Mouse (Mus musculus) adrenal gland, postnatal 4 days (tissue): ENCODE data around the gene Mfn1. TPM values are rescaled to one million over a fixed set of nuclear protein-coding genes. Genes with fewer than 3 reads are reported as not detected.

Source experiments
- DNase-seq, 2 experiments: peaks; one replicate each; pipeline ENCODE4 v3.0.0; 2021 to 2022; ENCODE audit warnings: low spot score in 2 of 2, mixed read lengths in 2 of 2
- long read RNA-seq, 2 experiments: library from polyadenylated mRNA; stranded (forward); transcript quantifications; one replicate each; pipeline ENCODE4 v2.0.0; 2021
- total RNA-seq, 2 experiments: library from RNA; stranded (reverse); gene quantifications; 2 replicates each; pipeline ENCODE4 v1.2.3; 2021

The Mfn1 gene
- total RNA-seq = 10 to 100 TPM; 61.0 to 62.5 TPM
- long read RNA-seq, experiment 1, full-length matches to known transcripts = 14 of 16 reads
- long read RNA-seq, experiment 1, partial matches to known transcripts = 0 of 16 reads
- long read RNA-seq, experiment 1, other reads (novel, unspliced or antisense) = 2 of 16 reads
- long read RNA-seq, experiment 2, full-length matches to known transcripts = 19 of 33 reads
- long read RNA-seq, experiment 2, partial matches to known transcripts = 8 of 33 reads
- long read RNA-seq, experiment 2, other reads (novel, unspliced or antisense) = 6 of 33 reads

DNA sequence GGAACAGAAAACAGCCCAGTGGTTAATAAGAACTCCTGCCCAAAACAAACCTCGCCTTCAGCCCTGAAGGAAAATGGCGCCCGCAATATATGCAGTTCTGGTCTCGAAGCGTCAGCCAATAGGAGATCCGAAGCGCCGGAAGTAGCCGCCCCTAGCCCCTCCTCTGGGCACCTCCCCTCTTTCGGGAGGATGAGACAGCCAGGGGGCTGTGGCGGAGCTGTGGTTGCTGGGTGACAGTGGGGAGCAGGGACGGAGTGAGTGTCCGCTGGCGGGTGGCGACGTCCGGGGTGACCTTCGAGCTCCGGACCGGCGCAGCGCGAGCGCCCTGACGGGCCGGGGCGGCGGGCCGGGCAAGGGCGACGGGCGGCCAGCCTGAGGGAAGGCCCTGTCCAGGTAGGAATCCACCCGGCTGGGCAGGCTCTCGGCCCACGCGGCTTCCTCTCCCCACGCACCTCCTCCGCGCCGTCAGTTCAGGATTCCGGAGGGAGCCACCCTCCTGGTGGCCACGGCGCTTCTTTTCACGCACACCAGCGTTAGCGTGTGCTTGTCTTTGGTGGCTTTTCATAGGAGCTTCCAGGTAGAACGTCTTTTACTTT is at the start of gene Mfn1:
Gene Mfn1 (plus strand): TSS at position 163 of the 596 bp plus-strand sequence.
- DNase-seq = peak; percentile 71 to 91

DNA sequence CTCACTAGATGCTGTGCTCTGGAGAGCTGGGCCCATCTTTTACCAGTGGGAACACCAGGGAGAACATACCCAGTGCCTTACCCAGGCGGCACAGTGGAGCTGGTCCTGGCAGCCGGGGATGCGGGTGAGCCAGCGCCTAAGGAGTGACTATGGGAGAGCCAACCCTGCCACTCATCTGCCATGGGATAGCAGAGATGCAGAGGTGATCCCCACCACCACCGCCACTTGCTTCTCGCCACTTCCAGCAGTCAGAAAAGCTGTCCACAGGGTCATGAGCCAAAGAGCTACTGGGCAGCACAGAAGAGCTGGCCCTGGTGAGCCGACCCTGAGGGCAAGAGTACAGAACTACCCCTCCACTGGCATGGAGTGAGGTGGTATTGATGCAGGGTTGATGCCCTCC is 49.3 kb upstream of the Mfn1 start:
- DNase-seq = no peak

DNA sequence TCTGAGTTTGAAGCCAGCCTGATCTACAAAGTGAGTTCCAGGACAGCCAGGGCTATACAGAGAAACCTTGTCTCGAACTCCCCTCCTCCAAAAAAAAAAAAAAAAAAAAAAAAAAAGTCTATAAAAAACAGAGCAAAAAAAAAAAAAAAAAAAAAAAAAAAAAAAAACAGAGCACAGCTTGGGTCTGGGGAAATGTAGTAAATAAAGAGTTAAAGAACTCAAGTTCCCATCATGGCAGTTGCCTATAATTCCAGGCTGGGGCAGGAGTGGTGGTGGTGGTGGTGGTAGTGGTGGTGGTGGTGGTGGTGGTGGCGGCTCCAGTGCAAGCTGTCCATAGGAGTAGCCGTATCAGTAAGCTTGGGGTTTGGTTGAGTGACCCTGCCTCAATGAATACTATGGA is 46.2 kb upstream of the Mfn1 start:
- DNase-seq = no peak

DNA sequence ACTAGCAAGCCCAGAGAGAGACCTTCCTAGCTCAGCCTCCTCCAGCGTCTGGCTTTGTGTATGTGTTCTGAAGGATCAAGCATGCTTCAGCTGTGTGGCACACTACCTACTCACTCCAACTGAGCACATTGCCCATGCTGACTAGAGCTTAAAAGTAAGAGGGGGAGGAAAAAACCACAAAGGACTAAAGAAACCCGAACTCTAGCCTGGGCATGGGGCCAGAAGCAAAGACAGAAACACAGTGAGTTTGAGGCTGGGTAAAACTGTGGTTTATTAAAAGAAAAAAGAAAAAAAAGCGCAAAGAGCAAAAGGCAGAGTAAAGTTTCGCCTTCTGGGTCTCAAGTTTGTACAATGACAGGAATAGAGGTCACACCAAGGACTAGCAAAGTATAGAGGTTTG is 42.7 kb upstream of the Mfn1 start:
- DNase-seq = no peak

DNA sequence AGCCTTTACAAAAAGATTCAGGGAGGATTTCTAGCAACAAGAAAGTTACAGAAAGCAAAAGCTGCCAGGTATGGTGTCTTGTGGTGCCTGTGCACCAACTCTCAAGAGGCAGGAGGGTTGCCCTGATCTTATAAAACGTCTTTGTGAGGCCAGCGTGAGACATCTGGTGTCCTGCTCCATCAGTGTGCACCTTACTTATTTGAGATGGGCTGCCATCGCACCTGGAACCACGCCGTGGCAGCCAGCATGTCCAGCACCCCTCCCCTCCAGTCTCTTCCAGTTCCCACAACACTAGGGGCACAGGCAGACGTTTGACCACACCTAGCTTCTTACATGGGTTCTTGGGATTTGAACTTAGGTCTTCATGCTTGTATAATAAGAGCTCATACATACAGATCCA is 41.1 kb upstream of the Mfn1 start:
- no peak for DNase-seq

DNA sequence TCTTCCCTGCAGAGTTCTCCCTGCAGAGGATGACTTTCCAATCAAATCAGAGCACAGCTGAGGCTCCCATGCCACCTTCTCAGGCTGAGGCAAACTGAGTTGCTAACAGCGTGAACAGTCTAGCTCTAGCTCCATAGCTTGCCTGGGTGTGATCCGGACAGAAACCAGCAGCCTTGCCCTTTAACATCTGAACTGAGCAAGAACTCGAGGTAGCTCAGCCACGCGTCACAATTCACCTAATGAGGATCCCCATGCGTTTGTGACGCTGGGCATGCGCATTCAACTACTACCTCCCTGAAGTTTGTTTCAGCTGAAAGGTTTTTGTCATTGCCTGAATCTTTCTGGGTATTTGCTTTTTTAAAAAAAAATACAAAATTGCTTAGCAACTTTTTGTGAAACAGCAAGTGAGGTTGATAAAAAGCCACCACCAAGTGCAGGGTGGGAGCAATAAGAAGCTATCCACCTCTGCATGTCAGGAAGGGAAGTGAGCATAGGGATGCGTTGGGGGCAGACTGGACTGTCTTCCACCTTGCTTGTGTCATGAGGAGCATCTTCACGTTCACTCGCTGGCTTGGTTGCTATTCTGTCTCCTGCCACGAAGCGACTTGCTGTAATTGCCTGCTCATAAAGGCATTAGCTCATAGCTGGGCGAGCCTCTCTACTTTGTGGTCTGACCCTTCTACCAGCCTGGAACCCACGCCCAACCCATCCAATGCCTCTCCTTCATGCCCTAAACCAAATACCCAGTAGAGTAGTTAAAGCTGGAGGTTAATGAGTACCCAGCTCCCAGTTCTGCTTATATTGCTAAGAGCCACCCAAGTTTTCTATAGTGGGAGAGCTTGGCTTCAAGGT is 39.0 kb upstream of the Mfn1 start:
- DNase-seq = no peak

DNA sequence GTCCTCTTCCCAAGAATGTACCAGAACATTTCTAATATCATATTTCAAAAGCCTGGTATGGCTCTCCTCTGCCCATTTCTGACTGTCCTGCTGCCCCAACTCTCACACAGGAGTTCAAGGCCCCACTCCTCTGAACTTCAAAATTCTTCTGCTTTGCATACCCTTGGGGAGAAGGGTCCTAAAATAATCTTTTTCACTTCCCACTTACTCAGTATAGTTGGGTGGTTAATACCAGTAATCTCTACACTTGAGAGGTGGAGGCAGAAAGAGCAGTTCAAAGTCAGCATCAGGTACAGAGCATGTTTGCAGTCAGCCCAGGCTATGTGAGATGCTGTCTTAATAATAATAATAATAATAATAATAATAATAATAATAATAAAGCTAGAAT is 38.3 kb upstream of the Mfn1 start:
- no peak for DNase-seq

DNA sequence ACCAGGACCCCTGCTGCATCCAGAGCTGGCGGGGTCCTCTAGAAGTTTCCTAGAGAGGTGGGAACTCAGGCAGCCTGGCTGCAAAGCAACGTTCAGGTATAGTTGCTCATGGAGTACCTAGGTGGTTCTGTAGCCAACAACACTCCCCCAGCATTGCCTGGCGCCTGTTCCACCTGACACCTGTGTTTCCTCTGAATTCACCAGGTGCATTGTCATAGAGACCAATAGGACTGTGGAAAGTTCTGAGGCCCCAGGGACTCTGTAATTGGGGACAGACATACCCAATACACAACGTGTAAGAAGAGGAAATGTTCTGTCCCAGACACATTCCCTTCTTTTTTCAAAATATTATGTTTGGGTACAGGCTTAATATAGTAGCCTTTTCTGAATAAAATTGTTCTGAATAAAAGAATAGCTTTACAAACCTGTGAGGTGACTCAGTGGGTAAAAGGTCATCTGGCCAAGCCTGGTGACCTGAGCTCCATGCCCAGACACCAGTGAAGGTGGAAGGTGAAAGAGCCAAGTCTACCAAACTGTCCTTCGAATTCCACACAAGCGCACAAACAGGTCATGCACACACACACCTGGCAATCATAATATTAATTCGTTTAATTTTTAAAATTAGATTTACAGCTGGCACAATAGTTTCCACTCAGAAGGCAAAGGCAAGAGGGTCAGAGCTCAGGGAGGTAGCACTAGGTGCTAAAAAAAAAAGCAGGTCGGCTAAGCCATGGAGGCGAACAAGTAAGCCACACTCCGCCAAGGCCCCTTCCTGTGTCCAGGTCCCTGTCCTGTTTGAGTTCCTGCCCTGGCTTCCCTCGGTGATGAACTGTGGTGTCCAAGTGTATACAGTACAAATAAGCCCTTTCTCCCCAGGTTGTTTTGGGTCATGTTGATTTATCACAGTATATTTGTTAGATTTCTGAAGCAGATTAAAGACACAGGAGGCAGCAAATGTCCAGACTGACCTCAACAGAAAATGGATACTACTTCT is 36.9 kb upstream of the Mfn1 start, which contains the start of gene Kcnmb3:
Gene Kcnmb3 (minus strand): TSS at position 135 of the 994 bp plus-strand sequence.
- DNase-seq = no peak

DNA sequence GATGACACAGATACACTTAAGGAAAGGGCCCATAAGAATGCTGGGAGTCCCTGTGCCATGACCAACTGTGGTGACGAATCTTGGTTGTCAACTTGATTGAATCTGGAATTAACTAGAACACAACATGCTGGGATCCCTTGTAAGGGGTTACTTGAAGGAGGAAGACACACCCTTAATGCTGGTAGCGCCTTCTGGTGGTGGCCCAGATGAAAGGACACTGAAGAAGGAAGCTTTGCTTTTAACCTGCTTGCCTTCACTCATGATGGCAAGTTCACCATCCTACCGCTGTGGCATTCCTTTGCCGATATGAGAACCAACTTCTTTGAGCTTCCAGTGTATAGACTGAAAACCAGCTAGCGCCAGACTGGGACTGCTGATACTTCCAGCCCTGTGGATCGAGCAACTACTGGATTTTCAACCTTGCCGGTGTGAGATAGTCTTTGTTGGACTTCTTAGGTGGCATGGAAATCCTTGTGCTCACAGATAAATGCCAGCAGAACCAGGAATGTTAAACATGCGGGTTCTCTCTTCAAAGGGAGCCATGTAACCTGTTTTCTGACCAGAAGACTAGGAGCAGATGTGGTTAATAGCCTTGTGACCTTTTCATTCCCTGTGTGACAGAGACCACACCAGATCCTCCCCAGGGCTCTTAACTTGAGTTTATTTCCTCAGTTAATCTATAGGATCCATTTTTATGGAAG is 34.7 kb upstream of the Mfn1 start:
- no peak for DNase-seq

DNA sequence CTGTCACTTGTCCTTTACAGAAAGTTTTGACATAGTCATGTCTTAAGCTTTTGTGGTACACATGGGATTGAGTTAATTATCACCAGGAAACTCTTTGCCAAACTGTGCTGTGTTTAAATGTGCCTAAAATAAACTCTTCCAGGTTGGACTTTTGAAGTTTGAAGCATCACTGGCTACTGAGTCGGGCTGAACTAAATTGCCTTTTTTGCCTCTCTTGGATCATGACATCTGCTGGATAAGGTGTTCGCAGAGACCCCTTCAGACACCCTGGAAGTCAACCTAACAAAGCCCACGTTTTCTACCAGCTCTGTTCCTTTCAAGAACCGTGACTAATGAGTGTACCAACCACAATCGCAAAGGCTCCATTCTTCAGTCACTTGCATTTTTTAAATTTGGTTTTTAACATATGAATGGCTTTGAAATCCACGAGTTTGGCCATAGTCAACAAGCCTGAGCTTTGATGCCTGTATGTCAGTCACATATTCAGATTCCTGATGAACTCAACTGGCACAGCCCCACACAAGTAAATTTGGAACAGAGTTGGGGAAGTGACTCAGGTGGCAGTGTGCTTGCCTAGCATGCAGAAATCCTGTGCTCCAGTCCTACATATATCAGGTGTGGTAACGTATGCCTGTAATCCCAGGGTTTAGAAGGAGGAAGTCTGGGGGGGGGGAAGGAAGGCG is 34.0 kb upstream of the Mfn1 start:
- no peak for DNase-seq

DNA sequence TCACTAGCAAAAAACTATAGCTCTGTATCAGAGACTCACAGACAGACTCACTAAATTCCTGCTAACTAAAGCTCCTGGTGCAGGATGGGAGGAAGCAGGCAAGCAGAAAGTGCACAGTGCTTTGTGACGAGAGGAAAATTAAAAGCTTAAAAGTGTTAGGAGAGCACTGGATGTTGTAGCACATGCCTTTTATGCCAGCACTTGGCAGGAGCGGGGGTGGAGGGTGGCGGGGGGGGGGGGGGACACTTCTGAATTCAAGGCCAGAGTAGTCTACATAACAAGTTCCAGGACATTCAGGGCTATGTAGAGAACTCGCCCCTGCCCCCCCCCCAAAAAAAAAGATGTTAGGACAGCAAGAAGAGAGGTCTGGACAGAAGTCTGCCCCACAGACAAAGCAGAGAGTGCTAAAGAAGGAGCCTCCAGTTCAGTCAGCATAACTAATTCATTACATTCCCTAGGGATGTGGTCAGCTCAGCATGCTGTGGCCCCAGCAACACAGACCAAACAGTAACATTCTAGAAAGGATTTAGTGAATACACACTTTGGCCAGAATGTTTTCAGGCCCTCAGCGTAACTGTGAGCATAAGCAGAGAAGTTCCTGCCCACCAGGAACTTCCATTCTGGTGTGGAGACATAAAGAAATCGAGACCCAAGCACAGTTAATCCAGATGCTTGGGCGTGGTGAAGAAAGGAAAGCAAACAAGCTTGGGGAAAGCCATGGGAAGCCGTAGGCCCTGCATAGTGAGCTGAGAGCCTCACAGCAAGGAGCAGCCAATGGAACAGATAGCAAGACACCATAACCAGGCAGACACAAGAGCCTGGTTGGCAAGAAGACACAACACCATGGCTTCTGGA is 33.2 kb upstream of the Mfn1 start:
- no peak for DNase-seq

DNA sequence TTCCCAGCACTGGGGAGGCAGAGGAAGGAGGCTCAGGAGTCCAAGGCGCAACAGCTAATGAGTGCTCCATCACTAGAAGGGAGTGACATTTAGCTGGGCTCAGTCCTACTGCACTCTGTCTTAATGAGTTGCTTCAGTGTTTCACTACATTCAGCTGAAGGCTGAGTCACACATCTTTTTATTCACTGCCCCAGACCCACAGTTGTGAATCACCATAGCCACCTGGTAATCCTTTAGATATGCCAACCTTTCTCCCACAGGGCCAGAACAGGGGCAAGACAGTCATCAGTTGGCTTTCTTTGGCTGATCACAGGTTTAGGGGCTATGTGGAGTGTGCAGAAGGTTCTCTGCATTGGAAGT is 32.6 kb upstream of the Mfn1 start:
- DNase-seq = no peak

DNA sequence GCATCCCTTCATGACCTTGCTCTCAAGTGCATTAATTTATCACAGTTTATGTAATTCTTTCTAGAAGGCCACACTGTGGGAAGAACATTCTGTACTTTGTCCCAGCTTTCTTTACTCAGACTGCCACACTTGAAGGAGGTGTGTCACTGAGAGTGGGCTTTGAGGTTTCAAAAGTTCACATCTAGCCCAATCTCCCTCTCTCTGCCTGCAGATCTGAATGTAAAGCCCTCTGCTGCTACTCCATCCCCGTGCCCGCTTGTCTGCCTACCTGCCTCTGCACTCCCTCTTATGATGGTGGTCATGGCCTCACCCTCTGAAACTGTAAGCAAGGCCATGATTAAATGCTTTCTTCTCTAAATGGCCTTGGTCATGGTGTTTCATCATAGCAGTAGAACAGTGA is 28.9 kb upstream of the Mfn1 start:
- no peak for DNase-seq

DNA sequence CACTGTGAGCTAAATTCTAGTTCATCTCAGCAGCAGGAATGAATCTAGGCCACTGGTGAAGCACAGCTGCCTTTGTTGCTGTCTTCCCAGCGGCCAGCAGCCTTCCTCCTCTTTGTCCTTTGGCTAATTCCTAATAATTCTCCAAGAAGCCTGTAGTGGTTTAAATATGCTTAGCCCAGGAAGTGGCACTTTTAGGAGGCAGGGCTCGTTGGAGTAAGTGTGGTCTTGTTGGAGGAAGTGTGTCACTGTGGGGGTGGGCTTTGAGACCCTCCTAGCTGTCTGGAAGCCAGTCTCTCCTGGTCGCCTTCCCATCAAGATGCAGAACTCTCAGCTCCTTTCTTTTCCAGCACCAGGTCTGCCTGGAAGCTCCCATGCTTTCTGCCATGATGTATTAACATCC is 23.4 kb upstream of the Mfn1 start:
- DNase-seq = no peak

DNA sequence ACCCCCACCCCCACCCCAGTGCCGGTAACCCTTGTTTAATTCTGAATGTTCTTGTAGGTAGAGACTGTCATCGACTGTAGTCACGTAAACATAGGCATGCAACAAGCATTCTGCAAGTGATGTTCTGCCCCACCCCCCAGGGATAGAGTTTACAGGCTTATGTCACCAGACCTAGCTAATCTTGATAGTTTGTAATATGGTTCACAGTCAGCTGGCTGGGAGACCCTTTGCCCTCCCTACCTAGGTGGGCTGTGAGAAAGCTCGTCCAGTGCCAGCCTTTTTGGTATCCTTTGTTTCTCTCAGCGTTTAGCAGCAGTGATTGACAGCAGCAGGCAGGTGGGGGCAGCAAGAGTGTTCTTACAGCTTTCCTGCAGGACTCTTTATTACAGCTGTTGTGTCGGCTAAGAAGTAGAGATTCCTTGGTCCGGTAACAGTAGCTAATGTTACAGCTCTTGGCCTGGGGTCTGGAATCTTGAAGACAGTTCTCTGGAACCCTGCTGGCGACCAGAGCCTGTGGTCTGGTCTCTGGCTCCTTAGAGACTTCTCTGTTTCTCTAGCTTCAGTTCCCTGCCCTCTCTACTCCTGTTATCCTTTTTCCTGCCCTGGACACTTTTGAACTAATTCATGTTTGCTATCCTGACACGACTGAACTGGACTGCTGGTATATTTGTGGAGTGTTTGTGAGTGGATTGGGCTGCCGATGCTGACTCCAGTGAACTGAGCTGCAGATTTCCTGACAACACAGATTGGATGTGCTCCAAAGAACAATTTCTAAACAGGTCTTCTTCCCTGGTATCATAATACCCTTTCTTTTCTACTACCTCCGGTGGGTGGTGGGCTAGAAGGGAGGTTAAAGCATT is 22.7 kb upstream of the Mfn1 start:
- DNase-seq = no peak

DNA sequence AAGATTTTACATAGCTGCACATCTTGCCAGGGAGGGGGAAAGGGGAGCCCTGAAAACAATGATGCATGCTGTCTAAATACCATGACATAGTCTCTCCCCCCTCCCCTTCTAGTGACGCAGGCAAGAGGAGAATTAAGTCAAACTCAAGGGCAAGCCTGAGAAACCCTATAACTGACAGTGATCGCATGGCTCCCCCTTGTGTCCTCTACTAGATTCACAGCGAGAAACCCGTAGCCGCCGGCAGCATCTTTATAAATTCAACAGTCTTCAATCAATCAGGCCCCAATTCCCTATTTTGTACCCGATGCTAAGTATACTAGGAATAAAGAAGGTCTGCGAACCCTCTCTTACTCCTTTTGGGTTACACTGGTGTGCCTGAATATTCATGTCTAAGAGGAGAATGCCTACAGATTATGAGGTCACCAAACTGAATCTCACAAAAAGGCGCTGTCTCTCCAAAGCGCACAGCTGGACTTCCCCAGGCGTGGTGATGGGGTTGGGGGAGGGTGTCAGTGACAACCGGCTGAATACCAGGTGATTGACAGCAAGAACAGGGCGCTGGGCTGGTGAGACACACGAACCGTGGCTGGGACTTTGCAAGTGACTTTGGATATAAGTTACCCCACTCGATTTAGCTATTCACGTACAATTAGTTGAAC is 20.5 kb upstream of the Mfn1 start:
- DNase-seq = peak in 1 of 2 experiments; percentile 31
